Mouse (Mus musculus) limb, embryonic 10.5 days (tissue): Measurements from ENCODE around the gene Pcp4. TPM values are rescaled to one million over a fixed set of nuclear protein-coding genes. Genes with fewer than 3 reads are reported as not detected.
A peak's percentile ranks its signal among the peaks of the same experiment; 100 is the strongest.
"Not testable (repeated sequence)": the region's sequence is repeated elsewhere in the genome, so short reads cannot be mapped to it uniquely, and the experiment has no call there.

Source experiments
- DNase-seq: peaks from one replicate; pipeline ENCODE4 v3.0.0-alpha.2; 2017; ENCODE audit warnings: low spot score
- H3K27ac ChIP-seq: fragments of 300-500 bp; sonication (generic); 2 replicates; pipeline ENCODE4 v1.5.1; 2016; ENCODE audit warnings: mild to moderate bottlenecking
- H3K27me3 ChIP-seq: fragments of 300-500 bp; sonication (generic); 2 replicates; pipeline ENCODE4 v1.6.1; 2016; ENCODE audit warnings: low read depth, mild to moderate bottlenecking; ENCODE audit not compliant: poor library complexity, severe bottlenecking
- H3K36me3 ChIP-seq: fragments of 300-500 bp; sonication (generic); 2 replicates; pipeline ENCODE4 v1.6.1; 2016; ENCODE audit warnings: mild to moderate bottlenecking, moderate library complexity
- H3K4me1 ChIP-seq: fragments of 300-500 bp; sonication (generic); 2 replicates; pipeline ENCODE4 v1.6.1; 2016
- H3K4me3 ChIP-seq: fragments of 300-500 bp; sonication (generic); 2 replicates; pipeline ENCODE4 v1.5.1; 2016; ENCODE audit warnings: mild to moderate bottlenecking, moderate library complexity
- H3K9me3 ChIP-seq: fragments of 300-500 bp; sonication (generic); replicated peaks from 2 replicates; pipeline ENCODE4 v1.6.1; 2016; ENCODE audit warnings: mild to moderate bottlenecking
- WGBS: fragments of 180-500 bp; shearing (Covaris S2); methylation state at CpG from one replicate; pipeline ENCODE4 v1.1.7; 2016; 5-methylcytosine and 5-hydroxymethylcytosine counted together
- polyA plus RNA-seq: library from polyadenylated mRNA; unstranded; fragments of >200 nt; fragmentation: Nextera tagmentation; extraction: Ambion mirVana; gene quantifications from 2 replicates; pipeline ENCODE4 v1.2.1, GENCODE M21; 2016

Pcp4 gene
- 1.3 and 2.1 TPM in 2 replicates for polyA plus RNA-seq

GRCm38 (mm10) chr16:96467445-96467844 is at the start of gene Pcp4:
Pcp4 (plus strand) TSS chr16:96467606.
- Histone ChIP-seq H3K4me3 (no peak within 1 kb of the TSS), H3K27me3 (no peaks in the 10 kb centered on the region), H3K36me3 (no peaks in the 10 kb centered on the region), H3K27ac (no peak within 1 kb of the TSS), H3K9me3 (no peaks in the 10 kb centered on the region), H3K4me1 (peaks cover 26% of the 10 kb centered on the region)
- WGBS = 12% methylated on average over 8 of the region's 8 CpGs
- peak; percentile 86 for DNase-seq

- Histone ChIP-seq H3K36me3 (no peaks in the 10 kb centered on the region), H3K4me1 (no peaks in the 10 kb centered on the region), H3K27ac (no peak overlapping the region), H3K9me3 (no peaks in the 10 kb centered on the region), H3K4me3 (no peak overlapping the region), H3K27me3 (no peaks in the 10 kb centered on the region)
- no peak for DNase-seq
- WGBS = 83% methylated on average over 2 of the region's 2 CpGs
Observed at GRCm38 (mm10) chr16:96425044-96425443, 42.4 kb upstream of the Pcp4 start.

- no peak for DNase-seq
- Histone ChIP-seq H3K9me3 (no peaks in the 10 kb centered on the region), H3K27me3 (no peaks in the 10 kb centered on the region), H3K4me3 (no peak overlapping the region), H3K27ac (no peak overlapping the region), H3K36me3 (no peaks in the 10 kb centered on the region), H3K4me1 (no peaks in the 10 kb centered on the region)
- WGBS = 88% methylated on average over 7 of the region's 7 CpGs
Observed at GRCm38 (mm10) chr16:96426671-96427070, 40.7 kb upstream of the Pcp4 start.

DNA sequence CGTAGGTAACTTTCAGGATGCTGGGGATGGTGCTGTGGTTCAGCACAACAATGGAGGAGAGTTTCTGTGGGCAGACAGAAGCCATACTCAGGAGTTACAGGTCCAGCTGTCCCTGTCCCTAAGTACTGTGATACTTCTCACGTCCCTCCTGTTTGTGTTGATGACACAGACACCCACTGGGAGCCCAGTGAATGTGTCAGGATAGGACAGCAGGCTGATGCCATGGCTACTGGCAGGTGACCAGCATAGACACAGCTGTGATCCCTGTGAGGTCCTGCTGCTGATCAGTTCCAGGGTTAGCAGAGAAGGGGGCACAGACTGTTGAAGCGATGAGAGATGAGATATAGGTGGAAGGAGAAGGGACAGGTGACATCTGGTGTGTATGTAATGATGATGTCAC is 38.4 kb upstream of the Pcp4 start:
- H3K27me3 ChIP-seq = no peaks in the 10 kb centered on the region
- DNase-seq = no peak
- no peak overlapping the region for H3K27ac ChIP-seq
- H3K9me3 ChIP-seq = no peaks in the 10 kb centered on the region
- 68% methylated on average over 3 of the region's 3 CpGs for WGBS
- H3K4me1 ChIP-seq = no peaks in the 10 kb centered on the region
- H3K4me3 ChIP-seq = no peak overlapping the region
- no peaks in the 10 kb centered on the region for H3K36me3 ChIP-seq

GRCm38 (mm10) chr16:96433266-96433665 is 34.1 kb upstream of the Pcp4 start:
- H3K27ac ChIP-seq = no peak overlapping the region
- peaks cover 12% of the 10 kb centered on the region for H3K4me1 ChIP-seq
- H3K36me3 ChIP-seq = no peaks in the 10 kb centered on the region
- H3K9me3 ChIP-seq = no peaks in the 10 kb centered on the region
- 88% methylated on average over 10 of the region's 10 CpGs for WGBS
- no peaks in the 10 kb centered on the region for H3K27me3 ChIP-seq
- H3K4me3 ChIP-seq = no peak overlapping the region
- DNase-seq = no peak

- no peak overlapping the region for H3K4me3 ChIP-seq
- no peaks in the 10 kb centered on the region for H3K9me3 ChIP-seq
- no peak for DNase-seq
- H3K36me3 ChIP-seq = no peaks in the 10 kb centered on the region
- H3K27me3 ChIP-seq = no peaks in the 10 kb centered on the region
- WGBS = 85% methylated on average over 3 of the region's 3 CpGs
- H3K27ac ChIP-seq = no peak overlapping the region
- H3K4me1 ChIP-seq = peaks cover 15% of the 10 kb centered on the region
Observed at GRCm38 (mm10) chr16:96434024-96434785, 33.2 kb upstream of the Pcp4 start.

- Histone ChIP-seq H3K27me3 (no peaks in the 10 kb centered on the region), H3K4me1 (peaks cover 28% of the 10 kb centered on the region), H3K27ac (peak overlapping the region; percentile 73; the same call in 1 of the 2 replicates), H3K36me3 (no peaks in the 10 kb centered on the region), H3K9me3 (no peaks in the 10 kb centered on the region), H3K4me3 (no peak overlapping the region)
- DNase-seq = no peak
- WGBS = 90% methylated on average over 5 of the region's 5 CpGs
Observed at GRCm38 (mm10) chr16:96438946-96439345, 28.5 kb upstream of the Pcp4 start.

DNA sequence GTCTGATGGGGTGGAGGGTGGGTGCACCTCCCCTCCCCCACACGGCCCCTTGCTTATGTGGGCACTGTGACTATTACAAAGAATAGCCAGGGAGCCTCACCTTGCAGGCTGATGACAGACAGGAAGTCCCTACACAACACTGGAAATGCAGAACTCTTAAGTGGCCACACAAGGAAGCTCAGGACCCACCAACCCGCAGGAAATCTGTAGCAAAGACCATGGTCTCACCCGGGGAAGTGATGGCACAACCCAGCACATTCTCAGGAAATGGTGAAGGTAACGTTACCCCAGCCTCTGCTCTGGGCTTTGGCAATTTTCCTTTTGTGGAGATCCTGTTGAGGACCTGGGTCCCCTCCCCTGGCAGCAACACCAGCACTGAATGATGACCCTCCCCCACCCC is 27.7 kb upstream of the Pcp4 start:
- Histone ChIP-seq H3K36me3 (no peaks in the 10 kb centered on the region), H3K27ac (peak overlapping the region; percentile 73), H3K9me3 (no peaks in the 10 kb centered on the region), H3K27me3 (no peaks in the 10 kb centered on the region), H3K4me3 (no peak overlapping the region), H3K4me1 (peaks cover 28% of the 10 kb centered on the region)
- 72% methylated on average over 4 of the region's 4 CpGs for WGBS
- no peak for DNase-seq

DNA sequence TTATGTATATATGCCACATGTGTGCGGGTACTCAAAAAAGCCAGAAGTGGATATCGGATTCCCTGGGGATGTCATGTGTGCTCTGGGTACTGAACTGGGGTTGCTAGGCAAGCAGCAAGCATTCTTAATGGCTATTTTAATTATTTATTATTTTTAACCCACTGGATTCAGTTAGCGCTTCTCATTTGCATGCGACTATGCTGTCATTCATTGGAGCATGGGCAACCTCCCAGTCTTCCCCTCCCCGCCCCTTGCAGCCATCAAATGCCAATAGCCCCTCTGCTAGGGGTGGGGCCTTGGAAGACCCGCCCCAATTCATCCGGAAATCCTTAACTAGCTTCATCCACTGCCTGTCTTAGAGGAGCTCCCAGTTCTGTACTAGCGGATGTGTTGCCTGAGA is 26.5 kb upstream of the Pcp4 start:
- Histone ChIP-seq H3K27me3 (no peaks in the 10 kb centered on the region), H3K4me3 (no peak overlapping the region), H3K36me3 (no peaks in the 10 kb centered on the region), H3K27ac (no peak overlapping the region), H3K4me1 (peaks cover 28% of the 10 kb centered on the region), H3K9me3 (no peaks in the 10 kb centered on the region)
- WGBS = 89% methylated on average over 8 of the region's 8 CpGs
- DNase-seq = no peak

- Histone ChIP-seq H3K27ac (no peak overlapping the region), H3K4me1 (peaks cover 27% of the 10 kb centered on the region), H3K27me3 (no peaks in the 10 kb centered on the region), H3K4me3 (no peak overlapping the region), H3K9me3 (no peaks in the 10 kb centered on the region), H3K36me3 (no peaks in the 10 kb centered on the region)
- DNase-seq = no peak
- 97% methylated on average over 3 of the region's 3 CpGs for WGBS
Observed at GRCm38 (mm10) chr16:96441826-96442225, 25.6 kb upstream of the Pcp4 start.

DNA sequence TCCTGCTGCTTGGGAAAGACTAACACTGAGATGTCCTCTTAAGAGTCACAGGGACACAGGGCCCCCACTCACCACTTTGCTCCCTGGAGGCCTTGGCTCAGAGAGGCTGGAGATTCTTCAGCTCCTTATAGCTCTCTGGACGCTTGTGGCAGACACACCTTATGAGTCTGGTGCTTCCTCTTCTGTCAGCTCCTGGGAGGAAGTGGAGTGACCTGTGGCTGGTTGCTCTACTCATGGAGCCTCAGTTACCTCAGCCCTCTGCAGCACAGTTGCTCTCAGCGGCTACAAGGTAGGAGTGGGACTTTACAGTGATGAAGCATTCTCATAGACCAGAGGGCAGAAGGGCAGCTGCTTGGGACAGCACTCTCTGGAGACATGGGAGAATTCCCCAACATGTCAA is 23.9 kb upstream of the Pcp4 start, which contains the start of gene Itgb2l:
Gene Itgb2l, minus strand, starts transcription at position 152 of the 400 bp plus-strand sequence.
- Histone ChIP-seq H3K9me3 (no peaks in the 10 kb centered on the region), H3K4me3 (no peak within 1 kb of the TSS), H3K36me3 (no peaks in the 10 kb centered on the region), H3K27me3 (no peaks in the 10 kb centered on the region), H3K4me1 (peaks cover 16% of the 10 kb centered on the region), H3K27ac (no peak within 1 kb of the TSS)
- DNase-seq = no peak
- WGBS = 90% methylated on average over 2 of the region's 2 CpGs

DNA sequence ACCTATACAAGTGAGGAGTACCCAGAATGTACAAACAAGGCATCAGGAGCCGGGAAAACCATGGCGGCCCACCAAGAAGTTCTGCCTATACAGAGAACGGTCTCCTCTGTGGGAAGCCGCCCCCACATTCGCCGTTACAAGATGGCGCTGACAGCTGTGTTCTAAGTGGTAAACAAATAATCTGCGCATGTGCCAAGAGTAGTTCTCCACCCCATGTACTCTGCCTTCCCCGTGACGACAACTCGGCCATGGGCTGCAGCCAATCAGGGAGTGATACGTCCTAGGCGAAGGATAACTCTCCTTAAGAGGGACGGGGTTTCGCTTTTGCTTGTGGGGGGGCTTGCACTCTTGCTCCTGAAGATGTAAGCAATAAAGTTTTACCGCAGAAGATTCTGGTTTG is 16.5 kb upstream of the Pcp4 start:
- not testable (repeated sequence) for H3K27ac ChIP-seq, H3K27me3 ChIP-seq, H3K9me3 ChIP-seq, DNase-seq, H3K4me3 ChIP-seq, H3K36me3 ChIP-seq, H3K4me1 ChIP-seq
- 94% methylated on average over 15 of the region's 16 CpGs for WGBS

DNA sequence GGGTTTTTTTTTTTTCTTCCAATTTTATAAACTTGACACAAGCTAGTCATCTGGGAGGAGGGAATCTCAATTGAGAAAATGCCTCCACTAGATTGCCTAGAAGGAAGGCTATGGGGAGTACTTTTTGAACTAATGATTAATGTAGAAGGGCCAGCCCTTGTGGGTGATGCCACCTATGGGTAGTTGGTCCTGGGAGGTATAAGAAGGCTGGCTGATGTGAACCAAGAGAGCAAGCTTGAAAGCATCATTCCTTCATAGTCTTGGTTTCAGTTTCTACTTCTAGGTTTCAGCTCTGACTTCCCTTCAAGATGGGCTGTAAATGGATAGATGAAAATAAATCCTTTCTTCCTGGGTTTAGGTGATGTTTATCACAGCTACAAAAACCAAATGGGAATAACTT is 13.3 kb upstream of the Pcp4 start:
- no peak overlapping the region for H3K27ac ChIP-seq
- H3K4me3 ChIP-seq = no peak overlapping the region
- H3K4me1 ChIP-seq = peaks cover 7% of the 10 kb centered on the region
- H3K27me3 ChIP-seq = no peaks in the 10 kb centered on the region
- H3K9me3 ChIP-seq = no peaks in the 10 kb centered on the region
- no peaks in the 10 kb centered on the region for H3K36me3 ChIP-seq
- no peak for DNase-seq

DNA sequence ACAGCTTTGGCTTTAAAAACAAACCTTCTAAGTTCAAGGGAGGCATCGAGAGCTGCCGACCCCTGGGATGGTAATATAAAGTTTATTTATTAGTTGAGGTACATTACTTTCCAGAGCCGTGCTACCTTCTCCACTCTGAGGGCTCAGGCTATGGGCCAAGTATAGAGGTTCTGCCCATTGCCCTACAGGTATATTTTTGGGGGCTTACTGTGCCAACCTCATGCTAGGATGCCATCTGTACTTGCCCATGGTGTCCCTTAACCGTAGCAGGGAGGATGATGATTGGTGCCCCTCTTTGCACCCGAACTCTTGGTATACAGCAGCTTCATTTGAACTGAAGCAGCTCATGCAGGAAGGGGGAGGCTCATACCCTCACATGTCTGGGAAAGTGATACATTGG is 9.8 kb upstream of the Pcp4 start:
- H3K4me3 ChIP-seq = no peak overlapping the region
- DNase-seq = no peak
- 91% methylated on average over 5 of the region's 5 CpGs for WGBS
- H3K36me3 ChIP-seq = no peaks in the 10 kb centered on the region
- H3K9me3 ChIP-seq = no peaks in the 10 kb centered on the region
- H3K4me1 ChIP-seq = peaks cover 4% of the 10 kb centered on the region
- H3K27ac ChIP-seq = no peak overlapping the region
- no peaks in the 10 kb centered on the region for H3K27me3 ChIP-seq
